Mouse (Mus musculus) ES-Bruce4 (cell line): ENCODE data around the gene Cdk8.

Experiments used
- CTCF ChIP-seq: IDR thresholded peaks from one replicate; pipeline ENCODE4 v1.8.1; 2011; ENCODE audit warnings: low read depth, low read length
- EP300 ChIP-seq: IDR thresholded peaks from 2 replicates; pipeline ENCODE4 v1.6.1; 2011; ENCODE audit warnings: low read depth, low read length; ENCODE audit not compliant: insufficient read depth

- TF ChIP-seq CTCF (no peak), EP300 (no peak)
Measured at GRCm38 (mm10) chr5:146281241-146281818, 50.3 kb downstream of the Cdk8 start.
